Comparison of ENCODE assay signal across 11 mouse cellular contexts in the genomic region with DNA sequence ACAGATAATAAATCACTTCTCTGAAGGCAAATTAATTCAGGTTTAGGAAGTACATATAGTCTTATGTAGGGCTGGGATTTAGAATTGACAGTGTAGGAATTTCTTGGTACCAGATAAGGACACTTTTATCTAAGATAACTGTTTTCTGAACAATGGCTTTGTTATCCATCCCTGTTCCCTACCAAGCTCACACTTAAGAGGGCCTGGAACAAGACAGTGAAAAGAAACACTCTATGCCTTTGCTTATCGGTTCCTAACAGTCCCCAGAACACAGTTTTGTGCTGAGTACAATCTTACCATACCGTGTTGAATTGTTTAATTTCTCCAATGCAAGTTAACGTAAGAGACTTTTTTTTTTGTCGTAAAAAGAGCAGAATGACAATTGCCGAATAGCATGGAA. TPM values are rescaled to one million over a fixed set of nuclear protein-coding genes. Genes with fewer than 3 reads are reported as not detected.
DNase-seq lines count a peak whose midpoint lies in the region; ATAC-seq and TF ChIP-seq lines count a peak whose summit lies in the region.
"Had no signal": no experiment of that assay in that cellular context is flagged by ENCODE, and none has a peak within 500 bp of the region (broad histone marks: within the 10 kb centered on the region; RNA-seq: fewer than 3 reads in every experiment).

No protein-coding gene starts in this region.

- no peaks in the 10 kb centered on the region for H3K27me3 ChIP-seq in heart, postnatal 0 days (ENCODE audit: control insufficient read depth, insufficient read depth, low read length)
- no peaks in the 10 kb centered on the region for H3K27me3 ChIP-seq in embryonic facial prominence, embryonic 14.5 days (replicated peaks; ENCODE audit: control insufficient read depth, insufficient read depth, low read length)
- H3K27me3 ChIP-seq in limb, embryonic 13.5 days = peaks cover 13% of the 10 kb centered on the region
- H3K27me3 ChIP-seq: CH12.LX; forebrain, embryonic 13.5 days had no signal

- TF ChIP-seq CTCF in heart, postnatal 0 days (IDR thresholded peaks at IDR 0.05; ENCODE audit: low read depth) = no peak
- no peak for TF ChIP-seq CTCF in lung, adult 2 months (IDR thresholded peaks at IDR 0.05; ENCODE audit: insufficient read depth, low read length)

- H3K4me1 ChIP-seq in heart, postnatal 0 days (ENCODE audit: control insufficient read depth, insufficient read depth) = peaks cover 5% of the 10 kb centered on the region
- peaks cover 2% of the 10 kb centered on the region; the same call in 1 of the 2 replicates for H3K4me1 ChIP-seq in lung, adult 2 months (ENCODE audit: control insufficient read depth, insufficient read depth, low read length)
- H3K4me1 ChIP-seq in embryonic facial prominence, embryonic 14.5 days (ENCODE audit: control insufficient read depth, insufficient read depth, low read length) = peaks cover 4% of the 10 kb centered on the region; the same call in 1 of the 2 replicates
- H3K4me1 ChIP-seq in limb, embryonic 13.5 days = peaks cover 8% of the 10 kb centered on the region

- DNase-seq in heart, postnatal 0 days (ENCODE audit: low spot score) = no peak
- DNase-seq in heart, postnatal 25 days (ENCODE audit: low spot score) = no peak
- no peak for DNase-seq in lung, adult 2 months
- DNase-seq in lung, postnatal 36 days = no peak
- no peak for DNase-seq in embryonic facial prominence, embryonic 14.5 days (ENCODE audit: low spot score)
- DNase-seq in frontal cortex, postnatal 14 days (ENCODE audit: low spot score in 2 of 2) = no peak
- no peak for DNase-seq in right cerebral cortex, postnatal 10 days (ENCODE audit: low spot score in 2 of 2)
- DNase-seq: right cerebral cortex, postnatal 25 days had no signal

- H3K9ac ChIP-seq in heart, postnatal 0 days (replicated peaks; ENCODE audit: low read depth, low read length) = peak overlapping the region; percentile 37; the same call in 1 of the 2 replicates
- no peak overlapping the region for H3K9ac ChIP-seq in embryonic facial prominence, embryonic 14.5 days (ENCODE audit: low read depth, low read length)
- no peak overlapping the region for H3K9ac ChIP-seq in limb, embryonic 13.5 days
- H3K9ac ChIP-seq: forebrain, embryonic 13.5 days had no signal

- no peaks in the 10 kb centered on the region for H3K36me3 ChIP-seq in heart, postnatal 0 days (replicated peaks; ENCODE audit: control insufficient read depth, insufficient read depth, low read length)
- no peaks in the 10 kb centered on the region for H3K36me3 ChIP-seq in embryonic facial prominence, embryonic 14.5 days (ENCODE audit: control insufficient read depth, insufficient read depth, low read length)
- no peaks in the 10 kb centered on the region for H3K36me3 ChIP-seq in limb, embryonic 13.5 days

- H3K27ac ChIP-seq in heart, postnatal 0 days (ENCODE audit: low read depth) = peak overlapping the region; percentile 72
- no peak overlapping the region for H3K27ac ChIP-seq in embryonic facial prominence, embryonic 14.5 days (replicated peaks; ENCODE audit: low read depth, low read length)
- H3K27ac ChIP-seq in limb, embryonic 13.5 days = no peak overlapping the region
- H3K27ac ChIP-seq: forebrain, embryonic 13.5 days had no signal

- no peaks in the 10 kb centered on the region for H3K9me3 ChIP-seq in heart, postnatal 0 days (replicated peaks; ENCODE audit: control insufficient read depth, low read length)
- H3K9me3 ChIP-seq in embryonic facial prominence, embryonic 14.5 days (ENCODE audit: control insufficient read depth, low read length) = no peaks in the 10 kb centered on the region
- no peaks in the 10 kb centered on the region for H3K9me3 ChIP-seq in limb, embryonic 13.5 days
- H3K9me3 ChIP-seq: forebrain, embryonic 13.5 days had no signal

- TF ChIP-seq POLR2A in lung, adult 2 months (IDR thresholded peaks at IDR 0.05; ENCODE audit: borderline replicate concordance, extremely low read depth, low read depth, low read length) = no peak

- H3K4me3 ChIP-seq in heart, postnatal 0 days (ENCODE audit: low read depth, low read length) = peak overlapping the region; percentile 41
- peak overlapping the region; percentile 91 for H3K4me3 ChIP-seq in lung, adult 2 months (replicated peaks; ENCODE audit: extremely low read depth, low read depth, low read length)
- peak overlapping the region; percentile 23 for H3K4me3 ChIP-seq in embryonic facial prominence, embryonic 14.5 days (ENCODE audit: low read depth, low read length)
- no peak overlapping the region for H3K4me3 ChIP-seq in limb, embryonic 13.5 days

- intact Hi-C loops in heart, postnatal 25 days (cut with DNase I) = loop anchor here (5.0 kb wide), 1 partner anchor 141 kb away; no protein-coding TSS in a partner anchor

- peak overlapping the region; percentile 67 for H3K4me2 ChIP-seq in heart, postnatal 0 days (ENCODE audit: low read depth, low read length)
- H3K4me2 ChIP-seq in embryonic facial prominence, embryonic 14.5 days (ENCODE audit: low read depth, low read length) = peak overlapping the region; percentile 51; the same call in 1 of the 2 replicates
- peak overlapping the region; percentile 66; the same call in 1 of the 2 replicates for H3K4me2 ChIP-seq in limb, embryonic 13.5 days (replicated peaks)

- TF ChIP-seq EP300 in heart, postnatal 0 days (IDR thresholded peaks at IDR 0.05; ENCODE audit: low read depth) = no peak

- no peak for ATAC-seq in heart, postnatal 0 days (ENCODE audit: insufficient read depth, low read depth)
- no peak for ATAC-seq in embryonic facial prominence, embryonic 14.5 days (ENCODE audit: low read depth)
- no peak for ATAC-seq in limb, embryonic 13.5 days (ENCODE audit: low FRiP score, low read depth)

- WGBS in heart, postnatal 0 days = 48% methylated on average over 5 of the region's 5 CpGs
- 32% methylated on average over 5 of the region's 5 CpGs for WGBS in lung, adult 2 months
- WGBS in embryonic facial prominence, embryonic 14.5 days = 74% methylated on average over 5 of the region's 5 CpGs
- WGBS in limb, embryonic 13.5 days = 75% methylated on average over 5 of the region's 5 CpGs

RNA-seq across cellular contexts. Expression of a gene that starts 0.7 kb away (rescaled TPM):
- 29.3 and 72.2 TPM in 2 replicates for total RNA-seq in heart, postnatal 0 days (2014; rRNA removed; ENCODE audit: low replicate concordance)
- 19.9 and 20.3 TPM in 2 replicates for polyA plus RNA-seq in heart, postnatal 0 days (2015; fragmentation: Nextera tagmentation; extraction: Ambion mirVana)
- 10 to 100 TPM; 74.5 to 88.8 TPM for total RNA-seq in heart, postnatal 25 days (2021)
- polyA plus RNA-seq in lung, adult 2 months (2012; rRNA removed) = 50.2 and 76.9 TPM in 2 replicates
- 10.9 and 12.0 TPM in 2 replicates for polyA plus RNA-seq in embryonic facial prominence, embryonic 14.5 days (2014; fragmentation: Nextera tagmentation; extraction: Ambion mirVana)
- polyA plus RNA-seq in limb, embryonic 13.5 days (2015; fragmentation: Nextera tagmentation; extraction: Ambion mirVana) = 5.0 and 6.4 TPM in 2 replicates
- total RNA-seq: CH12.LX had no signal
